Mouse (Mus musculus) cerebellum, adult 2 months (tissue): ENCODE measurements around the gene Has3. TPM values are rescaled to one million over a fixed set of nuclear protein-coding genes. Genes with fewer than 3 reads are reported as not detected.

Source experiments
- DNase-seq, 2 experiments: peaks; one replicate each; pipeline ENCODE4 v3.0.0; 2021
- H3K27ac ChIP-seq: fragments of 200-500 bp; 2 replicates; pipeline ENCODE4 v1.5.1; 2012; ENCODE audit warnings: low read length, control low read depth, inconsistent platforms; ENCODE audit not compliant: insufficient read depth
- H3K27me3 ChIP-seq: fragments of 200-500 bp; 2 replicates; pipeline ENCODE4 v1.6.1; 2012; ENCODE audit warnings: inconsistent platforms, mild to moderate bottlenecking, low read length, moderate library complexity; ENCODE audit not compliant: control insufficient read depth, insufficient read depth
- H3K4me1 ChIP-seq: fragments of 200-500 bp; 2 replicates; pipeline ENCODE4 v1.6.1; 2011; ENCODE audit warnings: low read length; ENCODE audit not compliant: control insufficient read depth, insufficient read depth
- H3K4me3 ChIP-seq: fragments of 200-500 bp; replicated peaks from 2 replicates; pipeline ENCODE3; 2011; ENCODE audit warnings: mild to moderate bottlenecking, low read depth, low read length, control low read depth; ENCODE audit not compliant: insufficient read depth
- CTCF ChIP-seq: fragments of 200-500 bp; IDR thresholded peaks from 2 replicates; pipeline ENCODE4 v1.5.1; 2011; ENCODE audit warnings: low read depth, mild to moderate bottlenecking, control low read depth, low read length, moderate library complexity, borderline replicate concordance; ENCODE audit not compliant: insufficient read depth
- POLR2A ChIP-seq: fragments of 200-500 bp; IDR thresholded peaks from 2 replicates; pipeline ENCODE4 v1.6.1; 2011; ENCODE audit warnings: low read length, control low read depth, borderline replicate concordance; ENCODE audit not compliant: insufficient read depth
- WGBS: fragments of 180-500 bp; shearing (Covaris S2); methylation state at CpG from one replicate; pipeline ENCODE4 v1.1.7; 2018; 5-methylcytosine and 5-hydroxymethylcytosine counted together
- polyA plus RNA-seq: library from polyadenylated mRNA; depleted of rRNA; stranded (reverse); fragments of >200 nt; gene quantifications from 2 replicates; pipeline ENCODE4 v1.2.3, GENCODE M21; 2012; rRNA removed

The Has3 gene
- polyA plus RNA-seq, 1 experiment: 1.7 TPM

DNA sequence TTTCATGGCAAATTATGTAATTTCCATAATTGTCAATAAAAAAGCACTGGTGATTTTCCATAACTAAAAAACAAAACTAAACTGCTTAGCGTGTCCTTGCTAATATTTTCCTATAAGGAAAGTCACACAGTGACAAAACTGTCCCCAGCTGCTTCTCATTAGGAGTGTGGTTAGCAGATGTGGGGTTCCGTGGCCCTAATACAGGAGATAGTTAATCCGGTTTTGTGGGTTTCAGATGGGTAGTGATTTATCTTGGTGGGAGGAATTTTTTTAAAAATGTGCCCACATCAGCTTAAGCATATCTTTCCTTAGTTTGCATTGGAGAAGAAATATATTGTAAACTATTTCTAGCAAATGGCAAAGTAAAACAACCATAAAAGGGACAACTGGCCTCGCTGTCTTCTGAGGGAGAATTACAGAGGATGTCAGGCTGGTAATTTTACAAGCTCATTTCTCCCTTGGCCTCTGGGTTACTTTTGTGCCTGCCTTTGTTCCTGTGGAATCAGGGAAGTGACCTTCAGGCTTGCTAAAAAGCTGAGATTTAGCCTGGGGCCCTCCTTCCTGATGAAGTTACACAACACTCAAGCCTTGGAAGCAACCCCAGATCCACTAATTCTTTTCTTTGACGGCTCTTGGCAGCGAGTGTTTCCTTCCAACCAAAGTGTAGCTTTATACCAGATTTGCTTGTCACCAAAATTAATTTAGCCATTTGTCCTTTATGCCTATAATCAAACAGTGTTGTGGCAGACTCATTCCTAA lies 59.3 kb downstream of the Has3 start:
- DNase-seq: peak in 1 of 2 experiments; percentile 30
- Histone ChIP-seq H3K4me1 (no peaks in the 10 kb centered on the region), H3K27me3 (no peaks in the 10 kb centered on the region), H3K27ac (no peak overlapping the region), H3K4me3 (no peak overlapping the region)
- 71% methylated on average over 6 of the region's 6 CpGs for WGBS
- TF ChIP-seq CTCF (no peak), POLR2A (no peak)

DNA sequence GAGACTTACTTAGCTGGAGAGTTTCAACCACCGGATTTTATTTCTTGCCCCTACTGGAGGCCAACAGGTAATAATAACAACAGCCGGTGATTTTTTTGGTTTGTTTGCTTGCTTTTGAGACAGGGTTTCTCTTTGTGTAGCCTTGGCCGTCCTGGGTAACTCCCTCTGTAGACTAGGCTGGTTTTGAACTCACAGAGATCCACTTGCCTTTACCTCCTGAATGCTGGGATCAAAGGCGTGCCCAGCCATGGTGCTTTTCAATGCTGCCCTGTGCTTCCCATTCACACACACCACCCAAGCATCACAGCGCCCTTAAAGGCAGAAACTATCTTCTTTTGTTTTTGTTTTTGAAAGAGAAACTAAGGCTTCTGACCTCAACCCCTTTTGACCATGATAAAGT lies 59.9 kb downstream of the Has3 start:
- H3K27me3 ChIP-seq: no peaks in the 10 kb centered on the region
- DNase-seq: no peak
- no peak overlapping the region for H3K27ac ChIP-seq
- WGBS: 86% methylated on average over 5 of the region's 5 CpGs
- no peak overlapping the region for H3K4me3 ChIP-seq
- TF ChIP-seq POLR2A (no peak), CTCF (no peak)
- no peaks in the 10 kb centered on the region for H3K4me1 ChIP-seq

DNA sequence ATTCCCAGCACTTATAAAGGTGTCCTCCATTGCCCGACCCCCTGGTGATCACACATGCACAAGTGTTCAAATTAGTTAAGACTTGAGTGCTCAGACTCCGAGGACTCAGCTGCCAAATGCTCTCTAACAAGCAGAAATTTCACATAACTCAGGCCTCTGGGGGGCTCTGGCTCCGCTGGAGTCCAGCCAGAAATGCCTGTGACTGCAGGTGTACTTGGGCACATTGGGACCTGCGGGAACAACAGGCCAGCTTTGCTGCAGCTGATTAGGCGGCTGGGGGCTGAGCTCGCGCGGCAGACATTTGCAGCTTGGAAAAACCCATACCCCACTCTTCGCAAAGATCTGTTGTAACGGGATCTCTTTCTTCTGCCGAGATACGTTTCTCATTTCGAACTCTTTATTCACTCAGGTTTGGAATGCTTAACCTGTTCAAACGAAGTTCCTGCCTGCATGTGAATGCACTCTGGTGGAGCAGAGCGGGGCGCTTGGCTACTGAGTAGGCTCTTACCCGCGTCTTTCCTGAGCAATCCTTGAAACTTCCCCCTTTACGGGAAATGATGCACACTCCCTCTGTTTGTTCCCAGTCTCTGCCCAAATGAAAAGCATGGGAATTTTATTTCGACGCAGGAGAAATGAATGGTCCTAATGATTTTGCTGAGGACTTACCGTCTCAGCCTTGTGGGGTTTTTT lies 62.5 kb downstream of the Has3 start:
- WGBS: 22% methylated on average over 22 of the region's 22 CpGs
- Histone ChIP-seq H3K4me3 (no peak overlapping the region), H3K27me3 (no peaks in the 10 kb centered on the region), H3K27ac (no peak overlapping the region), H3K4me1 (peaks cover 4% of the 10 kb centered on the region; the same call in 1 of the 2 replicates)
- TF ChIP-seq CTCF (no peak), POLR2A (no peak)
- DNase-seq: peak; percentile 16 to 24

DNA sequence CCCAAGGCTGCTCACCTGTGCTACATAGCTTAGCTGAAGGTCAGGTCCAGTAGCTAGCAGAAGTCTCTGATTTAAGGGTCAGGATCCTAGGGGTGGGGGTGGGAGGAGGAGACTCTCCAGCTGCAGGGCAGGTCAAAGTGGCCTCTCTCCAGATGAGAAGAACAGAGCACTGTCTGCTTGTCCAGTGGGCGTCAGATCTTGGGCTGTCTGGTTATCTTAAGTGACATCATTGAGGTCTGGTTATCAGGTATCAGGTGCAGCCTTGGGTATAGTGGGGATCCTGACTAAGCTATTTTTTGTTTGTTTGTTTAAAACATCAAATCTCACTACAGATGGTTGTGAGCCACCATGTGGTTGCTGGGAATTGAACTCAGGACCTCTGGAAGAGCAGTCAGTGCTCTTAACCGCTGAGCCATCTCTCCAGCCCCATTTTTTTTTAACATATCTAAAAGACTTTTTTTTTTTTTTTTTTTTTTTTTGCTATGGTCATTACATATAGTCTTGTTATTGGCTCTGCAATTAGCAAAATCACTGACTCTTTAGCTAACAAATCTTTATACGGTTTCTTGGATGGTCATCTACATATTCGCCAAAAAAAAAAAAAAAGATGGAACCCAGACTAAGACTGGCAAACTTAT lies 63.6 kb downstream of the Has3 start:
- H3K4me3 ChIP-seq: no peak overlapping the region
- TF ChIP-seq CTCF (no peak), POLR2A (no peak)
- no peak for DNase-seq
- H3K27ac ChIP-seq: no peak overlapping the region
- no peaks in the 10 kb centered on the region for H3K27me3 ChIP-seq
- H3K4me1 ChIP-seq: peaks cover 7% of the 10 kb centered on the region; the same call in 1 of the 2 replicates
- WGBS: 95% methylated on average over 4 of the region's 4 CpGs

Other genes with a start within 250 kb of the Has3 start
- 5.3 and 5.5 TPM in 2 replicates for gene Tango6, start 187.2 kb upstream of the Has3 start, polyA plus RNA-seq
- gene Utp4, start 23.4 kb downstream of the Has3 start, polyA plus RNA-seq: 24.7 and 26.3 TPM in 2 replicates
- gene Sntb2, start 65.5 kb downstream of the Has3 start, polyA plus RNA-seq: 5.5 and 5.8 TPM in 2 replicates
- gene Vps4a, start 161.0 kb downstream of the Has3 start, polyA plus RNA-seq: 111 TPM in 2 replicates
- 34.0 and 34.2 TPM in 2 replicates for gene Pdf, start 178.4 kb downstream of the Has3 start, polyA plus RNA-seq
- gene Cog8, start 186.4 kb downstream of the Has3 start, polyA plus RNA-seq: 47.1 and 48.9 TPM in 2 replicates
- 44.6 and 51.0 TPM in 2 replicates for gene Nip7, start 186.6 kb downstream of the Has3 start, polyA plus RNA-seq
- gene Tmed6, start 195.4 kb downstream of the Has3 start, polyA plus RNA-seq: not detected in 2 replicates
- 31.7 and 33.3 TPM in 2 replicates for gene Terf2, start 226.3 kb downstream of the Has3 start, polyA plus RNA-seq